Mouse (Mus musculus) duodenum, adult 2 months (tissue): ENCODE data around the gene Rcbtb2. TPM values are rescaled to one million over a fixed set of nuclear protein-coding genes. Genes with fewer than 3 reads are reported as not detected.

Experiments used
- polyA plus RNA-seq: library from polyadenylated mRNA; depleted of rRNA; stranded (reverse); fragments of >200 nt; gene quantifications from 2 replicates; pipeline ENCODE4 v1.2.3, GENCODE M21; 2012; ENCODE audit warnings: low replicate concordance; rRNA removed

Gene Rcbtb2
- 8.5 and 11.3 TPM in 2 replicates for polyA plus RNA-seq

GRCm38 (mm10) chr14:73122923-73123278 lies at the start of gene Rcbtb2:
Gene Rcbtb2 (plus strand): TSS chr14:73123037.

GRCm38 (mm10) chr14:73237848-73238321 lies 115.0 kb downstream of the Rcbtb2 start, which contains the start of gene Lpar6:
Gene Lpar6 (plus strand): TSS chr14:73237895.

Other genes with a start within 250 kb of the Rcbtb2 start
- gene Cysltr2, start 73.9 kb upstream of the Rcbtb2 start, polyA plus RNA-seq: 1.8 and 2.8 TPM in 2 replicates
- gene Lpar6, start 114.9 kb downstream of the Rcbtb2 start, polyA plus RNA-seq: 0.56 and 0.71 TPM in 2 replicates
- 1.1 and 1.5 TPM in 2 replicates for gene Rb1, start 202.8 kb downstream of the Rcbtb2 start, polyA plus RNA-seq